Mouse (Mus musculus) heart, embryonic 16.5 days (tissue): Measurements from ENCODE around the gene Bcr. TPM values are rescaled to one million over a fixed set of nuclear protein-coding genes. Genes with fewer than 3 reads are reported as not detected.

ENCODE experiments used
- ATAC-seq: fragments of 200-750 bp; cut with Nextera tagmentation; replicated peaks from 2 replicates; pipeline ENCODE4 v1.8.0; 2017; ENCODE audit warnings: moderate number of reproducible peaks; ENCODE audit not compliant: insufficient read depth, low FRiP score; ENCODE audit errors: extremely low read depth
- H3K27ac ChIP-seq: fragments of 300-500 bp; sonication (generic); 2 replicates; pipeline ENCODE4 v1.5.1; 2014; ENCODE audit warnings: mild to moderate bottlenecking, low read length, control low read depth, moderate library complexity
- H3K27me3 ChIP-seq: fragments of 300-500 bp; sonication (generic); 2 replicates; pipeline ENCODE4 v1.6.1; 2014; ENCODE audit warnings: low read length, mixed read lengths; ENCODE audit not compliant: control insufficient read depth, insufficient read depth
- H3K36me3 ChIP-seq: fragments of 300-500 bp; sonication (generic); 2 replicates; pipeline ENCODE4 v1.6.1; 2014; ENCODE audit not compliant: control insufficient read depth, insufficient read depth
- H3K4me1 ChIP-seq: fragments of 300-500 bp; sonication (generic); 2 replicates; pipeline ENCODE4 v1.6.1; 2014; ENCODE audit warnings: low read length, mixed read lengths; ENCODE audit not compliant: control insufficient read depth, insufficient read depth
- H3K4me2 ChIP-seq: fragments of 300-500 bp; sonication (generic); 2 replicates; pipeline ENCODE4 v1.6.1; 2014; ENCODE audit warnings: low read depth, mild to moderate bottlenecking, control low read depth, low read length
- H3K4me3 ChIP-seq: fragments of 300-500 bp; sonication (generic); 2 replicates; pipeline ENCODE4 v1.5.1; 2014; ENCODE audit warnings: mild to moderate bottlenecking, control low read depth, low read length
- H3K9ac ChIP-seq: fragments of 300-500 bp; sonication (generic); 2 replicates; pipeline ENCODE4 v1.6.1; 2014; ENCODE audit warnings: low read length, control low read depth
- H3K9me3 ChIP-seq: fragments of 300-500 bp; sonication (generic); replicated peaks from 2 replicates; pipeline ENCODE4 v1.6.1; 2016; ENCODE audit warnings: low read length; ENCODE audit not compliant: control insufficient read depth
- WGBS: fragments of 180-500 bp; shearing (Covaris S2); extraction: QIAGEN DNeasy Blood & Tissue Kit; methylation state at CpG from one replicate; pipeline ENCODE4 v1.1.7; 2014; 5-methylcytosine and 5-hydroxymethylcytosine counted together
- polyA plus RNA-seq: library from polyadenylated mRNA; unstranded; fragments of >200 nt; fragmentation: Nextera tagmentation; extraction: Ambion mirVana; gene quantifications from 2 replicates; pipeline ENCODE4 v1.2.1, GENCODE M21; 2015

Bcr gene
- polyA plus RNA-seq, 1 experiment from 2014 or later, result 9.8 TPM

DNA sequence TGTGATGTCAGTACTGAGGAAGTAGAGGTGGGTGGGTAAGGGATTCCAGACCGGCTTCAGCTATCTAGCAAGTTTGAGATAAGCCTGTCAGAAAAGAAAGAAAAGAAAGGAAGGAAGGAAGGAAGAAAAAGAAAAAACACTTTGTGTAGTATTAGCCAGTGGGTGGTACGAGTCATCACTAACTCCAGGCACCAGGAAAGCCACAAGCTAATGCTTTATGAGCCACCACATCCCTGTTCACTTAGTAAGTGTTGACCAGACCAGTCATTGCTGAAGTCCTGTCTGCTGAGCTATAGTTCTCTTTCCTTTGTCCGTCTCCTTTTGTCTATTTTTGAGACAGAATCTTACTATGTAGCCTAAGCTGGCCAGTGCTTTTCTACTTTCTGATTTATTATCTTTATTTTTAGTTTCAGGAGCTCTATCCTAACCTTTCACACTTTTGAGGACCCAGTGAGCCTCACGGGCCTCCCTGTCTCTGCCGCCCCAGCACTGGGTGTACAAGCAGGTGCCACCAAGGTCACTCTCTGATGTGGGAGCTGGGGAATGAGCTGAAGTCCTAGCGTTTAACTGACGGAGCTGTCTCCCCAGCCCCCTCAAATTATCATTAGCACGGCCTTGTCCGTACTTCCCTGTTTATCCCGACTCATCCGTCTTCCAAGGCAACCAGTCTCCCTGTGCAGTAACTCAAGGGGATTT is 10.0 kb downstream of the Bcr start:
- H3K36me3 ChIP-seq, result no peaks in the 10 kb centered on the region
- no peak overlapping the region for H3K9ac ChIP-seq
- H3K4me1 ChIP-seq, result peaks cover 14% of the 10 kb centered on the region
- no peak overlapping the region for H3K4me2 ChIP-seq
- no peak overlapping the region; the same call in 1 of the 2 replicates for H3K27ac ChIP-seq
- ATAC-seq, result 0 out of 2 replicates have a peak, but pooled peaks have one; percentile 39
- H3K9me3 ChIP-seq, result no peaks in the 10 kb centered on the region
- H3K27me3 ChIP-seq, result no peaks in the 10 kb centered on the region
- H3K4me3 ChIP-seq, result no peak overlapping the region
- 55% methylated on average over 11 of the region's 11 CpGs for WGBS

DNA sequence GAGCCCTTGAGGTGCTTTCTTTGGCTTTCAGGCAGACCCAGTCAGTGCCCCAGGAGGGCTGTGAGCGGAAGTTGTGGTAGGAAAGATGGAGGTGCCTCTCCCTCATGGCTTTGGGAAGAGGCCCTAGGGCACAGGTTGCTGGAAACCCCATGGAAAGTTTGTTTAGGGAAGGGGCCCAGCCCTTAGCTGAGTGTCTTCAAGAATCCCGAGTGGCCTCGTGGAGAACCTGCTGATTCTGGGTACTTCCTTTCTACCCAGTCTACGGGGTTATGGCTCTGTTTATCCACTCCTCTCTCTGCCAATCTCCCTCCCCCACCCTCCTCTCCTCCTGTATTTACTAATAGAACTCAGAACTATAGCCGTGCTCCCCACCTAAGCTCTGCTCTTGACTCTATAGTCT is 15.3 kb downstream of the Bcr start:
- 69% methylated on average over 5 of the region's 5 CpGs for WGBS
- no peaks in the 10 kb centered on the region for H3K36me3 ChIP-seq
- no peak for ATAC-seq
- H3K27ac ChIP-seq, result no peak overlapping the region
- no peaks in the 10 kb centered on the region for H3K27me3 ChIP-seq
- peaks cover 5% of the 10 kb centered on the region; the same call in 1 of the 2 replicates for H3K4me1 ChIP-seq
- no peak overlapping the region for H3K4me2 ChIP-seq
- H3K9me3 ChIP-seq, result no peaks in the 10 kb centered on the region
- no peak overlapping the region for H3K9ac ChIP-seq
- H3K4me3 ChIP-seq, result no peak overlapping the region

GRCm38 (mm10) chr10:75078174-75079128 is 18.1 kb downstream of the Bcr start:
- Histone ChIP-seq H3K27ac (no peak overlapping the region), H3K27me3 (no peaks in the 10 kb centered on the region), H3K9ac (no peak overlapping the region), H3K4me2 (no peak overlapping the region), H3K4me3 (no peak overlapping the region), H3K9me3 (no peaks in the 10 kb centered on the region), H3K36me3 (no peaks in the 10 kb centered on the region; the same call in 1 of the 2 replicates), H3K4me1 (no peaks in the 10 kb centered on the region; the same call in 1 of the 2 replicates)
- 73% methylated on average over 14 of the region's 14 CpGs for WGBS
- ATAC-seq, result no peak

- no peak for ATAC-seq
- Histone ChIP-seq H3K36me3 (no peaks in the 10 kb centered on the region; the same call in 1 of the 2 replicates), H3K27ac (no peak overlapping the region), H3K4me2 (no peak overlapping the region), H3K27me3 (peaks cover 3% of the 10 kb centered on the region; the same call in 1 of the 2 replicates), H3K9ac (no peak overlapping the region), H3K9me3 (peaks cover 4% of the 10 kb centered on the region), H3K4me1 (no peaks in the 10 kb centered on the region), H3K4me3 (no peak overlapping the region)
- 75% methylated on average over 1 of the region's 1 CpGs for whole genome bisulfite sequencing
These were observed 24.9 kb downstream of the Bcr start for GRCm38 (mm10) chr10:75085330-75085729.

DNA sequence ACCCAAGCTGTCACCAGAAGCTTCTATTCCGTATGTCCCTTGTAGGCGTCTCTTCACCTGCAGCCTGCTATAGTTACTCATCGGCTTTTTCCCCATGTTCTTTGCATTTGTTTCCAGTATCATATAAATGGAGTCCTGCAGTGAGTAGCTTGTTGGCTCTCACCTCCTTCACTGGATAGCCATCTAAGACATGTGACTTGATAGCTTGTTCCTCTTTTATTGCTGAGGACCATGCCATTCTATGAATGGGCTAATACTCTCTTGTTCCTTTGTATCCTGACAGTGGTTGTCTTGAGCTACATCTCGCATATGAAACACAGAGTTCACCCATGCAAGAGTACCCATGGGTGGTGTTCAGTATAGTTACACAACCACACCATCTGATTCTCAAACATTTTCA is 28.1 kb downstream of the Bcr start:
- Histone ChIP-seq H3K36me3 (no peaks in the 10 kb centered on the region), H3K9ac (no peak overlapping the region), H3K4me3 (no peak overlapping the region), H3K9me3 (peaks cover 4% of the 10 kb centered on the region), H3K4me1 (peaks cover 9% of the 10 kb centered on the region), H3K4me2 (no peak overlapping the region), H3K27ac (no peak overlapping the region), H3K27me3 (peaks cover 15% of the 10 kb centered on the region)
- ATAC-seq, result no peak
- WGBS, result 92% methylated on average over 4 of the region's 4 CpGs

GRCm38 (mm10) chr10:75091478-75092152 is 31.2 kb downstream of the Bcr start:
- peaks cover 17% of the 10 kb centered on the region for H3K4me1 ChIP-seq
- peak overlapping the region; percentile 1 for H3K27ac ChIP-seq
- H3K9ac ChIP-seq, result no peak overlapping the region
- no peak overlapping the region for H3K4me3 ChIP-seq
- peaks cover 4% of the 10 kb centered on the region for H3K9me3 ChIP-seq
- no peak overlapping the region for H3K4me2 ChIP-seq
- no peak; the same call in 1 of the 2 replicates for ATAC-seq
- peaks cover 34% of the 10 kb centered on the region for H3K27me3 ChIP-seq
- no peaks in the 10 kb centered on the region for H3K36me3 ChIP-seq
- 64% methylated on average over 10 of the region's 10 CpGs for WGBS

- Histone ChIP-seq H3K36me3 (no peaks in the 10 kb centered on the region), H3K4me1 (peaks cover 27% of the 10 kb centered on the region), H3K9ac (no peak overlapping the region), H3K27ac (no peak overlapping the region), H3K9me3 (no peaks in the 10 kb centered on the region), H3K27me3 (peaks cover 32% of the 10 kb centered on the region), H3K4me3 (no peak overlapping the region), H3K4me2 (no peak overlapping the region)
- WGBS, result 44% methylated on average over 22 of the region's 22 CpGs
- no peak for ATAC-seq
These were observed 33.0 kb downstream of the Bcr start for GRCm38 (mm10) chr10:75093252-75093987.

GRCm38 (mm10) chr10:75094338-75094737 is 33.9 kb downstream of the Bcr start:
- Histone ChIP-seq H3K9ac (no peak overlapping the region), H3K36me3 (no peaks in the 10 kb centered on the region), H3K9me3 (no peaks in the 10 kb centered on the region), H3K27ac (no peak overlapping the region), H3K27me3 (peaks cover 32% of the 10 kb centered on the region), H3K4me1 (peaks cover 27% of the 10 kb centered on the region), H3K4me3 (no peak overlapping the region), H3K4me2 (no peak overlapping the region)
- 89% methylated on average over 1 of the region's 1 CpGs for WGBS
- ATAC-seq, result no peak
